Mouse (Mus musculus) stomach, embryonic 15.5 days (tissue): ENCODE results near the gene Gm3543. TPM values are rescaled to one million over a fixed set of nuclear protein-coding genes. Genes with fewer than 3 reads are reported as not detected.
"Not testable (repeated sequence)": the region's sequence is repeated elsewhere in the genome, so short reads cannot be mapped to it uniquely, and the experiment has no call there.

Source experiments
- ATAC-seq: fragments of 200-750 bp; cut with Nextera tagmentation; 2 replicates; pipeline ENCODE4 v1.8.0; 2017; ENCODE audit warnings: low read depth, moderate number of reproducible peaks, moderate TSS enrichment; ENCODE audit not compliant: insufficient read depth, low FRiP score
- H3K27ac ChIP-seq: fragments of 300-500 bp; sonication (generic); 2 replicates; pipeline ENCODE4 v1.5.1; 2015; ENCODE audit warnings: mild to moderate bottlenecking, inconsistent platforms
- H3K27me3 ChIP-seq: fragments of 300-500 bp; sonication (generic); replicated peaks from 2 replicates; pipeline ENCODE4 v1.6.1; 2015; ENCODE audit warnings: inconsistent platforms
- H3K36me3 ChIP-seq: fragments of 300-500 bp; sonication (generic); 2 replicates; pipeline ENCODE4 v1.6.1; 2015; ENCODE audit warnings: inconsistent platforms
- H3K4me1 ChIP-seq: fragments of 300-500 bp; sonication (generic); 2 replicates; pipeline ENCODE4 v1.6.1; 2015; ENCODE audit warnings: inconsistent platforms
- H3K4me2 ChIP-seq: fragments of 300-500 bp; sonication (generic); 2 replicates; pipeline ENCODE4 v1.6.1; 2015; ENCODE audit warnings: mild to moderate bottlenecking, inconsistent platforms
- H3K4me3 ChIP-seq: fragments of 300-500 bp; sonication (generic); replicated peaks from 2 replicates; pipeline ENCODE4 v1.5.1; 2015; ENCODE audit warnings: inconsistent platforms
- H3K9ac ChIP-seq: fragments of 300-500 bp; sonication (generic); 2 replicates; pipeline ENCODE4 v1.6.1; 2015; ENCODE audit warnings: inconsistent platforms
- H3K9me3 ChIP-seq: fragments of 300-500 bp; sonication (generic); 2 replicates; pipeline ENCODE4 v1.6.1; 2016; ENCODE audit warnings: inconsistent platforms
- WGBS: fragments of 180-500 bp; shearing (Covaris S2); methylation state at CpG from one replicate; pipeline ENCODE4 v1.1.7; 2015; 5-methylcytosine and 5-hydroxymethylcytosine counted together
- polyA plus RNA-seq: library from polyadenylated mRNA; unstranded; fragments of >200 nt; fragmentation: Nextera tagmentation; extraction: Ambion mirVana; gene quantifications from 2 replicates; pipeline ENCODE4 v1.2.1, GENCODE M21; 2015

The Gm3543 gene
- not detected in 2 replicates for polyA plus RNA-seq

GRCm38 (mm10) chr14:41983225-41983624, at the start of gene Gm3543:
Gene Gm3543 (minus strand): TSS chr14:41983325.
- H3K4me3 ChIP-seq, H3K36me3 ChIP-seq, H3K4me2 ChIP-seq, H3K27ac ChIP-seq, H3K4me1 ChIP-seq, H3K9ac ChIP-seq, H3K27me3 ChIP-seq, H3K9me3 ChIP-seq, ATAC-seq: not testable (repeated sequence)
- 86% methylated on average over 1 of the region's 1 CpGs for WGBS

GRCm38 (mm10) chr14:41968596-41968995, 14.5 kb downstream of the Gm3543 start:
- 60% methylated on average over 3 of the region's 3 CpGs for WGBS
- H3K4me2 ChIP-seq, H3K36me3 ChIP-seq, ATAC-seq, H3K9me3 ChIP-seq, H3K4me3 ChIP-seq, H3K27me3 ChIP-seq, H3K27ac ChIP-seq, H3K4me1 ChIP-seq, H3K9ac ChIP-seq: not testable (repeated sequence)

- WGBS = 75% methylated on average over 1 of the region's 1 CpGs
- not testable (repeated sequence) for ATAC-seq
Measured at GRCm38 (mm10) chr14:41967827-41968226, 15.3 kb downstream of the Gm3543 start, which contains the start of gene Gm6401. Gene Gm6401 (minus strand): TSS chr14:41967927.

GRCm38 (mm10) chr14:41964095-41964494, 19.0 kb downstream of the Gm3543 start:
- not testable (repeated sequence) for H3K27me3 ChIP-seq, H3K9ac ChIP-seq, H3K4me3 ChIP-seq, H3K4me2 ChIP-seq, H3K9me3 ChIP-seq, H3K36me3 ChIP-seq, ATAC-seq, H3K27ac ChIP-seq, H3K4me1 ChIP-seq
- 62% methylated on average over 4 of the region's 4 CpGs for WGBS

More at GRCm38 (mm10) chr14:41967827-41968226, 15.3 kb downstream of the Gm3543 start, which contains the start of gene Gm6401:
- not testable (repeated sequence) for H3K9me3 ChIP-seq, H3K9ac ChIP-seq, H3K27ac ChIP-seq, H3K27me3 ChIP-seq, H3K4me1 ChIP-seq, H3K36me3 ChIP-seq, H3K4me3 ChIP-seq, H3K4me2 ChIP-seq

DNA sequence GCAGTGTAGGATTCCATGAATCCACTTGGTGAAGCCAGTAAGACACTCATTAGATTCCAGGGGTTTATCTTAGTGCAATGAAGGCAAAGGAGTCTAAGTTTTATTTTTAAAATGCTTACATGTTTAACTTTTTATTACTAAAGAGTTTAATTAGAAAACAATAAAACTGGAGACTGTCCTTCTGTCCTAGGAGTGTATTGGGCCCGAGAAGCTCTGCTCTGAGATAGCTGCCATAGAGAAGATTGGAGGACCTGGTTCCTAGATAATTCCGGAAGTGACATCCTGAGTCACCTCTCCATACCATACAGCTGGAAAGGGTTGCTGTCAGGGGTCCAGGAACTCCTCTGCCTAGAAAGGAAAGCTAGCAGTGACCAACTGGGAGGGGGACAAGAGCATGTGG, 39.4 kb downstream of the Gm3543 start, which contains the start of gene 1700024B05Rik:
TSS of gene 1700024B05Rik (plus strand) at position 301 of the 400 bp plus-strand sequence.
- ATAC-seq, H3K9me3 ChIP-seq, H3K27me3 ChIP-seq, H3K27ac ChIP-seq, H3K9ac ChIP-seq, H3K36me3 ChIP-seq, H3K4me3 ChIP-seq, H3K4me1 ChIP-seq, H3K4me2 ChIP-seq: not testable (repeated sequence)
- 90% methylated on average over 1 of the region's 2 CpGs for WGBS

Other genes with a start within 250 kb of the Gm3543 start
- not detected in 2 replicates for gene Gm7929, start 232.7 kb downstream of the Gm3543 start, polyA plus RNA-seq
- gene Gm47189, start 210.9 kb downstream of the Gm3543 start, polyA plus RNA-seq = not detected in 2 replicates
- gene Gm7980, start 76.0 kb downstream of the Gm3543 start, polyA plus RNA-seq = not detected in 2 replicates
- not detected in 2 replicates for gene 1700049E17Rik1, start 58.4 kb downstream of the Gm3543 start, polyA plus RNA-seq
- gene 1700024B05Rik, start 39.3 kb downstream of the Gm3543 start, polyA plus RNA-seq = not detected in 2 replicates
- not detected in 2 replicates for gene Gm6401, start 15.4 kb downstream of the Gm3543 start, polyA plus RNA-seq
- not detected in 2 replicates for gene Gm7951, start 134.0 kb upstream of the Gm3543 start, polyA plus RNA-seq
- gene Gm17027, start 179.3 kb upstream of the Gm3543 start, polyA plus RNA-seq = not detected in 2 replicates
- not detected in 2 replicates for gene Gm3573, start 207.5 kb upstream of the Gm3543 start, polyA plus RNA-seq